Mouse (Mus musculus) 3T3-L1 (cell line): Measurements from ENCODE around the gene Bex1.
"Not testable (repeated sequence)": the region's sequence is repeated elsewhere in the genome, so short reads cannot be mapped to it uniquely, and the experiment has no call there.

Experiments
- DNase-seq: peaks from one replicate; pipeline ENCODE4 v3.0.0-alpha.2; 2015; ENCODE audit warnings: low read depth, low spot score

Bex1 gene

GRCm38 (mm10) chrX:136214729-136215677, at the start of gene Bex1, which contains the start of gene Tceal7:
Gene Bex1, minus strand, starts transcription at chrX:136215513.
Gene Tceal7, plus strand, starts transcription at chrX:136214779.
- not testable (repeated sequence) for DNase-seq

GRCm38 (mm10) chrX:136252023-136252729, 36.9 kb upstream of the Bex1 start:
- no peak for DNase-seq

- DNase-seq: no peak
Measured at GRCm38 (mm10) chrX:136249671-136250070, 34.4 kb upstream of the Bex1 start.

GRCm38 (mm10) chrX:136248811-136249210, 33.5 kb upstream of the Bex1 start:
- peak; percentile 21 for DNase-seq

GRCm38 (mm10) chrX:136245521-136246071, 30.3 kb upstream of the Bex1 start:
- DNase-seq: peak; percentile 36

- peak; percentile 91 for DNase-seq
Measured at GRCm38 (mm10) chrX:136244574-136245229, 29.4 kb upstream of the Bex1 start, which contains the start of gene Tceal9. Gene Tceal9, plus strand, starts transcription at chrX:136245079.

- peak; percentile 48 for DNase-seq
Measured at GRCm38 (mm10) chrX:136243181-136243580, 27.9 kb upstream of the Bex1 start.

- peak; percentile 48 for DNase-seq
Measured at GRCm38 (mm10) chrX:136238118-136238517, 22.8 kb upstream of the Bex1 start.

GRCm38 (mm10) chrX:136227768-136228167, 12.5 kb upstream of the Bex1 start:
- no peak for DNase-seq

GRCm38 (mm10) chrX:136223714-136224113, 8.4 kb upstream of the Bex1 start:
- no peak for DNase-seq

GRCm38 (mm10) chrX:136216303-136216702, 990 bp upstream of the Bex1 start:
- DNase-seq: no peak

GRCm38 (mm10) chrX:136213396-136213795, 1.9 kb downstream of the Bex1 start:
- DNase-seq: peak; percentile 2

- DNase-seq: no peak
Measured at GRCm38 (mm10) chrX:136204406-136204805, 10.9 kb downstream of the Bex1 start.

GRCm38 (mm10) chrX:136203664-136204066, 11.6 kb downstream of the Bex1 start, which contains the start of gene Tceal5:
Gene Tceal5, minus strand, starts transcription at chrX:136203876.
- DNase-seq: no peak

GRCm38 (mm10) chrX:136203257-136203656, 12.1 kb downstream of the Bex1 start:
- no peak for DNase-seq

- peak; percentile 41 for DNase-seq
Measured at GRCm38 (mm10) chrX:136196873-136197272, 18.4 kb downstream of the Bex1 start.

GRCm38 (mm10) chrX:136195193-136195944, 19.9 kb downstream of the Bex1 start:
- no peak for DNase-seq

GRCm38 (mm10) chrX:136183107-136183506, 32.2 kb downstream of the Bex1 start:
- DNase-seq: no peak

- no peak for DNase-seq
Measured at GRCm38 (mm10) chrX:136180897-136181553, 34.3 kb downstream of the Bex1 start.

GRCm38 (mm10) chrX:136172786-136173185, 42.5 kb downstream of the Bex1 start:
- peak; percentile 34 for DNase-seq
